Mouse (Mus musculus) heart, embryonic 11.5 days (tissue): ENCODE measurements at regions not wholly inside any gene's neighbourhood (a gene's known extent, or its start where the extent isn't known, plus 50 kb on each side); places are given as distances from the start of the nearest gene placed in this dataset.

Source experiments
- ATAC-seq: fragments of 200-750 bp; cut with Nextera tagmentation; replicated peaks from 2 replicates; pipeline ENCODE4 v1.8.0; 2017; ENCODE audit warnings: moderate library complexity; ENCODE audit not compliant: insufficient number of reproducible peaks, low FRiP score, low TSS enrichment
- H3K27ac ChIP-seq: fragments of 300-500 bp; sonication (generic); 2 replicates; pipeline ENCODE4 v1.5.1; 2014; ENCODE audit warnings: mild to moderate bottlenecking, low read depth, low read length
- H3K27me3 ChIP-seq: fragments of 300-500 bp; sonication (generic); 2 replicates; pipeline ENCODE4 v1.6.1; 2014; ENCODE audit warnings: mild to moderate bottlenecking, low read length, mixed read lengths; ENCODE audit not compliant: control insufficient read depth, insufficient read depth
- H3K36me3 ChIP-seq: fragments of 300-500 bp; sonication (generic); 2 replicates; pipeline ENCODE4 v1.6.1; 2014; ENCODE audit warnings: mild to moderate bottlenecking, low read length, moderate library complexity, mixed read lengths; ENCODE audit not compliant: control insufficient read depth, insufficient read depth
- H3K4me1 ChIP-seq: fragments of 300-500 bp; sonication (generic); 2 replicates; pipeline ENCODE4 v1.6.1; 2014; ENCODE audit warnings: low read length; ENCODE audit not compliant: control insufficient read depth, insufficient read depth
- H3K4me2 ChIP-seq: fragments of 300-500 bp; sonication (generic); 2 replicates; pipeline ENCODE4 v1.6.1; 2014; ENCODE audit warnings: mild to moderate bottlenecking, moderate library complexity
- H3K4me3 ChIP-seq: fragments of 300-500 bp; sonication (generic); 2 replicates; pipeline ENCODE4 v1.5.1; 2014; ENCODE audit warnings: low read depth, low read length
- H3K9ac ChIP-seq: fragments of 300-500 bp; sonication (generic); 2 replicates; pipeline ENCODE4 v1.6.1; 2014; ENCODE audit warnings: mild to moderate bottlenecking, low read depth, low read length, moderate library complexity
- H3K9me3 ChIP-seq: fragments of 300-500 bp; sonication (generic); replicated peaks from 2 replicates; pipeline ENCODE4 v1.6.1; 2016; ENCODE audit warnings: low read length; ENCODE audit not compliant: control insufficient read depth
- WGBS: fragments of 180-500 bp; shearing (Covaris S2); extraction: QIAGEN DNeasy Blood & Tissue Kit; methylation state at CpG from one replicate; pipeline ENCODE4 v1.1.7; 2014; ENCODE audit not compliant: insufficient replicate concordance; 5-methylcytosine and 5-hydroxymethylcytosine counted together

DNA sequence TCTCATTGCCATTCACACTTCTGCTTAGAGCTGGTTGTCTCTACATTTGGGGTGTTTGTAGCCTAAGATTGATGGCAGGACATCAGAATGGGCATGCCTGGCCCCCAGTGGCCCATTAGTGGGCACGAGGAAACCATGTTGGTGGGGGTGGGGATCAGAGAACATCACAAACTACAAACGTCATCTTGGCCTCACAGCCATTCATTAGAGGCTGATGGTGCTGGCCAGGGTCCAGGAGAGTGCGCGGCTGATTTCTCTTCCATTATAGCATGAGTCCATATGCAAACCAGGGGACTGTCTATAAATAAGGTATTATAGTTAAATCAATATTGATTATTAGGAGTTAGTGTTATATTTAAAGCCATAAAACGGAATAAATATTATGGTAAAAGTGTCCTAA lies 67.9 kb downstream of the 3100002H09Rik start:
- 73% methylated on average over 5 of the region's 5 CpGs for WGBS

DNA sequence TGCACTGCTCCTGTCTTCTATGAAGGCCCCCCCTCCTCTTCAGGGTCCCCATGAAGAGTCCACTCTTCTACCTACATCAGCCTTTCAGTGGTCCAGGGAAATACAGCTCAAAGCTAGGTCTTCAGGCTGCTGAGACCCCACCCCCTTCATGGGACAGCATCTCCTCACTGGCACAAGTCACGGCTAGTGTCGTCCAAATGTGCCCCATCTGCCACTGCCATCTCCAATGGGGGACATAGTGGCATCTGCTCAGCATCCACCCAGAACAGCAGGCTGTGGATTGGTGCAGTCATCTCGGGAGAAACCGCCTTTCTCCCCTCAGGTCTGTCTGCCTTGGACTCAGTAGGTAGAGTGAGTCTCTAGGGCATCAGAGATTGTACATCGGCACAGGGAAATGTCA lies 72.1 kb downstream of the 3100002H09Rik start:
- Histone ChIP-seq H3K4me3 (no peak overlapping the region), H3K9ac (no peak overlapping the region), H3K4me2 (no peak overlapping the region), H3K27me3 (no peaks in the 10 kb centered on the region), H3K4me1 (no peaks in the 10 kb centered on the region), H3K27ac (no peak overlapping the region), H3K9me3 (no peaks in the 10 kb centered on the region), H3K36me3 (no peaks in the 10 kb centered on the region)
- no peak for ATAC-seq
- WGBS, result 85% methylated on average over 5 of the region's 5 CpGs

More for the DNA sequence above, 67.9 kb downstream of the 3100002H09Rik start:
- no peak for ATAC-seq
- Histone ChIP-seq H3K36me3 (no peaks in the 10 kb centered on the region), H3K4me3 (no peak overlapping the region), H3K9ac (no peak overlapping the region), H3K27me3 (no peaks in the 10 kb centered on the region), H3K27ac (no peak overlapping the region), H3K4me2 (no peak overlapping the region), H3K9me3 (no peaks in the 10 kb centered on the region), H3K4me1 (no peaks in the 10 kb centered on the region)

DNA sequence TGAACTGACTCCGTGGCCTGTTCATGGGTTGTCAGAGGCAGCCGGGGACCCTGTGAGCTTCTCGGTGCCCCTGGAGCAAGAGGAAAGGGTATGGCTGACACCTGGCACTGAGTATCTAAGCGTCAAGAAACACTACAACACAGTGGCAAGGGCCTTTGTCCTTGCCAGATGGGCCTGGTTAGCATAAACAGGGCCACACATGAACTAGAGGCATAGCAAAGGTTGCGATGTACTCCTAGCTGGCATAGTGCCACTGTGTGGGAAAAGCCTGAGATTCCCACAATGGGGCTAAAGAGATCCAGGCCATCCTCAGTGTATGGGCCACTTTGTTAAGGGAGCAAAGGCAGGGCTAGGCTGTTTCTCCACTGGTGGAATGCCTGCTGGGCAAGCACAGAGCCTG lies 72.9 kb downstream of the 3100002H09Rik start:
- H3K4me1 ChIP-seq, result no peaks in the 10 kb centered on the region
- no peak overlapping the region for H3K9ac ChIP-seq
- 77% methylated on average over 5 of the region's 5 CpGs for whole genome bisulfite sequencing
- no peaks in the 10 kb centered on the region for H3K36me3 ChIP-seq
- H3K27me3 ChIP-seq, result no peaks in the 10 kb centered on the region
- no peak for ATAC-seq
- H3K9me3 ChIP-seq, result no peaks in the 10 kb centered on the region
- H3K4me2 ChIP-seq, result no peak overlapping the region
- H3K27ac ChIP-seq, result no peak overlapping the region
- H3K4me3 ChIP-seq, result no peak overlapping the region

DNA sequence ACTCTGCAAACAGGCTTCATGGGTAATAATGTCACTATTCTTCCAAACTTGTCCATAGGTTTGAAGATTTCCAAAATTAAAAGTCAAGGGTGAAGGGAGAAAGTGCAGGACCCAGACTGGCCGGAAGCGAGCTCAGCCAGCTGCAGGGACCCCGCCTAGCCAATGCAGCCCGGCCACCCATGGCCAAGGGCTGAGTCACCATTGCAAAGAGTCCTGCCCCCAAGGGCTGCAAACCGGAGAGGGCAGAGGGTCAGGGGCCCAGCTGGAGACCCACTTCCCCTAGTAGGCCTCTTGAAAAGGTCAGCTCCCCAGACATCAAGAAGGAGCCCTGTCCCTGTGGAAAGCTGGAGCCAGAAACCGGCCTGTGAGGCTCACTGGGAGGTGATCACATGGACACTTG lies 77.0 kb downstream of the 3100002H09Rik start:
- no peak overlapping the region for H3K27ac ChIP-seq
- H3K9me3 ChIP-seq, result no peaks in the 10 kb centered on the region
- no peaks in the 10 kb centered on the region for H3K36me3 ChIP-seq
- H3K27me3 ChIP-seq, result no peaks in the 10 kb centered on the region
- ATAC-seq, result no peak
- H3K4me2 ChIP-seq, result no peak overlapping the region
- no peaks in the 10 kb centered on the region for H3K4me1 ChIP-seq
- 44% methylated on average over 6 of the region's 6 CpGs for WGBS
- H3K4me3 ChIP-seq, result no peak overlapping the region
- no peak overlapping the region for H3K9ac ChIP-seq

DNA sequence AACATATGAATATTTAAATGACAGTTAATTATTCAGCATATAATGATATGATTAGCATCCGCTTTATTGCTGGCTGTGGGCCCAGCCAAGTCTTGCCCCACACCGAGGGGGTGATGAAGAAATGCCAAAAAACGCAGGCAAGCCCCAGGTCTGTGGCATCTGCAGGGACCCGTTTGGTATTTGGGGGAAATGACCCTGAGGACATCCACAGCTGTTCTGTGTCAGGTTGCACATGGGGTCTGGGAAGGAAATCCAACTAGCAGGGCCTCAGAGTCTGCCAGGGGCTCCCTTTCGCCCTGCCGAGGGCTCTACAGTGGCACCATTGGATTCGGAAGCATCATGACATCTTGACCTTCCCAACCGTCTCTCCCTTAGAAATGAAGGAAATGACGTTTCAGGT lies 80.0 kb downstream of the 3100002H09Rik start:
- WGBS, result 70% methylated on average over 9 of the region's 9 CpGs
- H3K27ac ChIP-seq, result no peak overlapping the region
- H3K36me3 ChIP-seq, result no peaks in the 10 kb centered on the region
- H3K4me1 ChIP-seq, result no peaks in the 10 kb centered on the region
- H3K4me3 ChIP-seq, result no peak overlapping the region
- ATAC-seq, result no peak
- no peak overlapping the region for H3K9ac ChIP-seq
- H3K27me3 ChIP-seq, result 0 out of 2 replicates have a peak, but pooled peaks cover 3% of the 10 kb centered on the region
- no peaks in the 10 kb centered on the region for H3K9me3 ChIP-seq
- no peak overlapping the region for H3K4me2 ChIP-seq

DNA sequence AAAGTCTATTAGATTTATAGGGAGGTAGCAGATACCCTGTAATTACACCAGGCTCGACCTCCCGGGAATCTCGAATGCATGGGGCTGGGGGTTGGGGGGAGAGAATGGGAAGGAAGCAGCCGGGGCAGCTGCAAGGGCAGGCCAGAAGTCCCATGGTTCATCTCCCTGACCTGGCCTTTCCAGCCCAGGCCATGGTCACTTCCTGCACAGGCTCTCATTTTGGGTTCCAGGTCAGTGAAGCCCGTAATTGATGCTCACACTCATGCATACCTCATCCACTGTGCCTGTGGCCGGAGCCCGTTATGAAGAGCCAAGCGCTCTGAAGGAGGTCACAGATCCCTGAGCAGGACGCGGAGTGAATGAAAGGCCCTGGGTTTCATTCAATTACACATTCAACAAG lies 83.8 kb downstream of the 3100002H09Rik start:
- no peaks in the 10 kb centered on the region for H3K4me1 ChIP-seq
- no peak overlapping the region for H3K27ac ChIP-seq
- ATAC-seq, result no peak
- H3K4me3 ChIP-seq, result no peak overlapping the region
- H3K9ac ChIP-seq, result no peak overlapping the region
- H3K9me3 ChIP-seq, result no peaks in the 10 kb centered on the region
- WGBS, result 69% methylated on average over 10 of the region's 10 CpGs
- H3K27me3 ChIP-seq, result peaks cover 3% of the 10 kb centered on the region; the same call in 1 of the 2 replicates
- no peaks in the 10 kb centered on the region for H3K36me3 ChIP-seq
- no peak overlapping the region for H3K4me2 ChIP-seq

DNA sequence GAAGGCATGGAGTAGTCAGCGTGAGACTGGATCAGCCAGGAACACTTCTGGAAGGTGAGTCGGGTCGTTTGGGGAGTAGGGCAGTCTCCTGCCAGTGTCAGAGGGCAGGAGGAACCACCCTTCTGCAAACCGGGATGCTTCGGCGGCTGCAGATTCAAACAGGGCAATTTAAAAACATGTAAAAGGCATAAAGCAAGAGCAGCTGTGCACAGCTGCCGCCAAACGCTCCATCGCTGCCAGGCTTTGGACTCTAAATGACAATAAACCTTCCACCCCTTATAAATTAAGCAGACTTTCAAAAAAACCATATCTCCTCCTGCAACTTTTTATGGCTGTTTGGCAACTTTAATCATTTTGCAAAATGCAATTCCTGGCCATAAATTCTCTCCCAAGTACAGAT lies 84.2 kb downstream of the 3100002H09Rik start:
- Histone ChIP-seq H3K36me3 (no peaks in the 10 kb centered on the region), H3K4me3 (no peak overlapping the region), H3K4me1 (no peaks in the 10 kb centered on the region), H3K27ac (no peak overlapping the region), H3K9me3 (no peaks in the 10 kb centered on the region), H3K9ac (no peak overlapping the region), H3K4me2 (no peak overlapping the region), H3K27me3 (peaks cover 3% of the 10 kb centered on the region; the same call in 1 of the 2 replicates)
- ATAC-seq, result no peak
- 69% methylated on average over 9 of the region's 9 CpGs for WGBS

DNA sequence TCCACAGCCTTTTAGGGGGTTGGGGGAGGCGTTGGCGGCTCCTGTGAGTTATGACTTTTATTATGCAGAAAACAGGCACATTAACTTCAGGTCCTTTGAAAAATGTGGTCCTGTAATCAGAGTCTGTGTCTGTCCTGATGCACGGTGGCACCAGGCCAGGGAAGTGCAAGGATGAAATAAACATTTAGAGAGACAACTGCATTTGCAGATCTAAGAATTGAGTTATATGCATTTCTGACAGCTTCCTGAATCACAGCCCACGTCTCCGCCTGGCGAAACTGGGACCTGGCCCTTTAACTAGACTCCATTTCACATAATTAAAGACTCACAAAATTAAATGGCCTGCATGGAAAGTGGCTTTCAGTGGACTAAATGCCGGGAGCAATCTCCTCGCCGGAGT lies 90.3 kb downstream of the 3100002H09Rik start:
- Histone ChIP-seq H3K4me2 (no peak overlapping the region), H3K9me3 (no peaks in the 10 kb centered on the region), H3K9ac (no peak overlapping the region), H3K27me3 (peaks cover 3% of the 10 kb centered on the region; the same call in 1 of the 2 replicates), H3K27ac (no peak overlapping the region), H3K36me3 (no peaks in the 10 kb centered on the region), H3K4me3 (no peak overlapping the region), H3K4me1 (no peaks in the 10 kb centered on the region)
- no peak for ATAC-seq
- WGBS, result 75% methylated on average over 9 of the region's 9 CpGs

DNA sequence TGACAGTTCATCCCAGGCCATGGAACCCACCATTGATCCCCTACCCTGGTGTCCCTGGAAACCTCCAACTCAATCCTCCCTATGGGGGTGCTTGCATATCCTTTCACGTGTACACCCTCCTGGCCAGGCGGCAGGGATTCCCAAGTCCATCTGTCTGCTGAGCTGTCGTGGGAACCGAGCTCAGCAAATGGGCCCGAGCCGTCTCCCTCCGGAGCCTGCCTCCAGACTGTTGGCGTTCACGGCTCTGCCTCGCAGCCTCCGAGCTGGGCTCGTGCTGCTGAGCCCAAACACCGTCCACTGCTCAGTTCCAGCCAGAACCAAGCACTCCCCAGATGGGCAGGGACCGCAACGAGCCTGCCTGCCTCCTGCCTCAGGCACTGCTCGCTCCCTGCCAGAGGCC lies 98.8 kb downstream of the 3100002H09Rik start:
- Histone ChIP-seq H3K36me3 (no peaks in the 10 kb centered on the region), H3K4me2 (no peak overlapping the region), H3K4me1 (no peaks in the 10 kb centered on the region), H3K9me3 (no peaks in the 10 kb centered on the region), H3K27ac (no peak overlapping the region), H3K27me3 (peaks cover 2% of the 10 kb centered on the region; the same call in 1 of the 2 replicates), H3K4me3 (no peak overlapping the region), H3K9ac (no peak overlapping the region)
- no peak; the same call in 1 of the 2 replicates for ATAC-seq
- 65% methylated on average over 16 of the region's 16 CpGs for WGBS
